Mouse (Mus musculus) CH12.LX (cell line): Measurements from ENCODE around the gene Stk17b. TPM values are rescaled to one million over a fixed set of nuclear protein-coding genes. Genes with fewer than 3 reads are reported as not detected.

Experiments used
- DNase-seq: peaks from one replicate; pipeline ENCODE4 v3.0.0-alpha.2; 2013; ENCODE audit errors: extremely low read depth
- H3K27ac ChIP-seq: 2 replicates; pipeline ENCODE4 v1.5.1; 2012; ENCODE audit warnings: low read depth, mild to moderate bottlenecking, control low read depth, moderate library complexity; ENCODE audit not compliant: insufficient read depth
- H3K27me3 ChIP-seq: replicated peaks from 2 replicates; pipeline ENCODE3; 2012; ENCODE audit warnings: inconsistent platforms
- H3K36me3 ChIP-seq, 2 experiments: replicated peaks in 1 of 2; 2 replicates each; pipeline versions ENCODE3 to v1.6.1; 2012; ENCODE audit warnings: inconsistent platforms in 1 of 2, low read length in 1 of 2, mild to moderate bottlenecking in 1 of 2, mixed read lengths in 1 of 2, moderate library complexity in 1 of 2; ENCODE audit not compliant: control insufficient read depth in 1 of 2, insufficient read depth in 1 of 2
- H3K4me1 ChIP-seq, 2 experiments: 2 replicates each; pipeline ENCODE4 v1.6.1; 2012; ENCODE audit warnings: inconsistent platforms in 1 of 2, moderate library complexity in 1 of 2; ENCODE audit not compliant: insufficient read depth in 2 of 2, control insufficient read depth in 1 of 2
- H3K4me2 ChIP-seq: 2 replicates; pipeline ENCODE4 v1.6.1; 2012; ENCODE audit warnings: low read depth, mild to moderate bottlenecking, control low read depth; ENCODE audit not compliant: poor library complexity, insufficient read depth, severe bottlenecking
- H3K4me3 ChIP-seq, 3 experiments: fragments of 150-350 bp in 1 of 3; sonication (generic) in 1 of 3; replicated peaks in 1 of 3; 2 replicates each; pipeline versions ENCODE3 to v1.5.1; 2011 to 2012; ENCODE audit warnings: low read depth in 2 of 3, low read length in 2 of 3, mild to moderate bottlenecking in 2 of 3, moderate library complexity in 2 of 3, control low read depth in 1 of 3, improper control_type of control experiment in 1 of 3, inconsistent platforms in 1 of 3, mixed read lengths in 1 of 3; ENCODE audit not compliant: poor library complexity in 1 of 3
- H3K79me2 ChIP-seq: replicated peaks from 2 replicates; pipeline ENCODE4 v1.6.1; 2012; ENCODE audit warnings: mild to moderate bottlenecking, moderate library complexity; ENCODE audit not compliant: control insufficient read depth, poor library complexity, insufficient read depth, severe bottlenecking; ENCODE audit errors: extremely low read depth
- H3K9ac ChIP-seq: 2 replicates; pipeline ENCODE4 v1.6.1; 2012; ENCODE audit warnings: low read depth, mild to moderate bottlenecking, control low read depth, moderate library complexity; ENCODE audit not compliant: insufficient read depth
- H3K9me3 ChIP-seq: replicated peaks from 2 replicates; pipeline ENCODE3; 2012; ENCODE audit warnings: low read length, inconsistent platforms, mixed read lengths
- BHLHE40 ChIP-seq: IDR thresholded peaks from 2 replicates; pipeline ENCODE4 v1.6.1; 2011; ENCODE audit warnings: mild to moderate bottlenecking, low read depth, low read length, improper control_type of control experiment
- CHD1 ChIP-seq: IDR thresholded peaks from 2 replicates; pipeline ENCODE4 v1.6.1; 2012; ENCODE audit warnings: low read depth, low read length, improper control_type of control experiment, inconsistent platforms
- CHD2 ChIP-seq: IDR thresholded peaks from 2 replicates; pipeline ENCODE4 v1.6.1; 2011; ENCODE audit warnings: low read length, improper control_type of control experiment
- CTCF ChIP-seq, 2 experiments: IDR thresholded peaks in 1 of 2; conservative IDR thresholded peaks in 1 of 2; 2 replicates each; pipeline ENCODE4 v1.5.1; 2011 to 2012; ENCODE audit warnings: low read depth in 2 of 2, low read length in 2 of 2, improper control_type of control experiment in 1 of 2, inconsistent platforms in 1 of 2, mild to moderate bottlenecking in 1 of 2, moderate library complexity in 1 of 2
- E2F4 ChIP-seq: IDR thresholded peaks from 2 replicates; pipeline ENCODE4 v1.6.1; 2011; ENCODE audit warnings: low read depth, low read length, improper control_type of control experiment; ENCODE audit not compliant: insufficient replicate concordance
- ELF1 ChIP-seq: IDR thresholded peaks from 2 replicates; pipeline ENCODE4 v1.6.1; 2014; ENCODE audit warnings: low read depth, mild to moderate bottlenecking, inconsistent platforms, low read length, improper control_type of control experiment
- ETS1 ChIP-seq: conservative IDR thresholded peaks from 2 replicates; pipeline ENCODE4 v1.6.1; 2012; ENCODE audit warnings: low read depth, mild to moderate bottlenecking, inconsistent platforms, low read length, improper control_type of control experiment, moderate library complexity
- HCFC1 ChIP-seq: IDR thresholded peaks from 2 replicates; pipeline ENCODE4 v1.6.1; 2012; ENCODE audit warnings: low read depth, mild to moderate bottlenecking, inconsistent platforms, low read length, improper control_type of control experiment
- IRF4 ChIP-seq: IDR thresholded peaks from 2 replicates; pipeline ENCODE4 v1.6.1; 2014; ENCODE audit warnings: low read depth, mild to moderate bottlenecking, inconsistent platforms, low read length, improper control_type of control experiment
- JUN ChIP-seq: IDR thresholded peaks from 2 replicates; pipeline ENCODE4 v1.6.1; 2011; ENCODE audit warnings: low read depth, mild to moderate bottlenecking, low read length, improper control_type of control experiment, moderate library complexity; ENCODE audit not compliant: insufficient read depth
- MAFK ChIP-seq: IDR thresholded peaks from 2 replicates; pipeline ENCODE4 v1.6.1; 2011; ENCODE audit warnings: low read length, improper control_type of control experiment; ENCODE audit not compliant: insufficient replicate concordance
- MXI1 ChIP-seq: IDR thresholded peaks from 2 replicates; pipeline ENCODE4 v1.6.1; 2011; ENCODE audit warnings: mild to moderate bottlenecking, low read depth, low read length, improper control_type of control experiment
- NELFE ChIP-seq: IDR thresholded peaks from 2 replicates; pipeline ENCODE4 v1.6.1; 2011; ENCODE audit warnings: low read depth, low read length, improper control_type of control experiment
- PAX5 ChIP-seq: IDR thresholded peaks from 2 replicates; pipeline ENCODE4 v1.6.1; 2012; ENCODE audit warnings: low read length, inconsistent platforms, mixed read lengths
- POLR2A ChIP-seq: IDR thresholded peaks from 2 replicates; pipeline ENCODE4 v1.6.1; 2011; ENCODE audit warnings: low read depth, mild to moderate bottlenecking, improper control_type of control experiment, low read length
- SMC3 ChIP-seq: IDR thresholded peaks from 2 replicates; pipeline ENCODE4 v1.6.1; 2011; ENCODE audit warnings: low read depth, low read length, improper control_type of control experiment
- TBP ChIP-seq: conservative IDR thresholded peaks from 2 replicates; pipeline ENCODE4 v1.6.1; 2011; ENCODE audit warnings: low read depth, low read length, improper control_type of control experiment
- USF2 ChIP-seq: conservative IDR thresholded peaks from 2 replicates; pipeline ENCODE4 v1.6.1; 2011; ENCODE audit warnings: low read depth, low read length, improper control_type of control experiment
- ZC3H11A ChIP-seq: IDR thresholded peaks from 2 replicates; pipeline ENCODE4 v1.6.1; 2012; ENCODE audit warnings: low read depth, mild to moderate bottlenecking, inconsistent platforms, low read length, improper control_type of control experiment
- ZKSCAN1 ChIP-seq: IDR thresholded peaks from 2 replicates; pipeline ENCODE4 v1.6.1; 2012; ENCODE audit warnings: low read depth, inconsistent platforms, low read length, improper control_type of control experiment, borderline replicate concordance
- dilution Hi-C: fragments of 300-500 bp; cut with MboI; formaldehyde crosslinking; loops from 2 replicates; pipeline ENCODE4 v1.14.3; 2020; ENCODE audit warnings: low sequenced_read_pairs; ENCODE audit not compliant: extremely low pct_unique_long_range_greater_than_20kb, extremely low pct_ligation_motif_present
- in situ Hi-C: fragments of 300-500 bp; cut with MboI; formaldehyde crosslinking; loops from 3 replicates; pipeline ENCODE4 v1.14.3; 2019; ENCODE audit warnings: low sequenced_read_pairs, low pct_ligation_motif_present, low pct_unique_long_range_greater_than_20kb, mixed read lengths
- polyA plus RNA-seq: library from polyadenylated mRNA; unstranded; fragments of >175 nt; gene quantifications from 2 replicates; pipeline ENCODE4 v1.2.1, GENCODE M21; 2012; ENCODE audit warnings: low read depth; ENCODE audit not compliant: insufficient read length
- total RNA-seq, 2 experiments: library from RNA; depleted of rRNA; stranded (reverse); fragments of 300-350 nt in 1 of 2; fragments of >200 nt in 1 of 2; gene quantifications; 2 replicates each; pipeline ENCODE4 v1.2.3; 2012 to 2014

Stk17b gene
- total and polyA plus RNA-seq, 3 experiments: 25.2 to 58.6 (median 46.3) TPM

GRCm38 (mm10) chr1:53748571-53748970 is 36.5 kb downstream of the Stk17b start:
- Histone ChIP-seq H3K27ac (no peak overlapping the region), H3K4me2 (no peak overlapping the region), H3K4me3 (no peak overlapping the region), H3K27me3 (no peaks in the 10 kb centered on the region), H3K9ac (no peak overlapping the region), H3K79me2 (no peaks in the 10 kb centered on the region), H3K9me3 (no peaks in the 10 kb centered on the region), H3K36me3 (no peaks in the 10 kb centered on the region), H3K4me1 (no peaks in the 10 kb centered on the region)
- in situ Hi-C loops: no loop called here
- dilution Hi-C loops: no loop called here
- TF ChIP-seq POLR2A (no peak), CTCF (conservative IDR thresholded peaks at IDR 0.05 in 1 of 2, IDR thresholded peaks at IDR 0.05 in 1 of 2; ENCODE audit: low read depth in 2 of 2, low read length in 2 of 2) (no peak), IRF4 (no peak), JUN (no peak), ETS1 (no peak), BHLHE40 (no peak), ZKSCAN1 (no peak), CHD2 (no peak), MAFK (no peak), ELF1 (no peak), CHD1 (no peak), MXI1 (no peak), SMC3 (no peak), TBP (no peak), USF2 (no peak), E2F4 (no peak), NELFE (no peak), ZC3H11A (no peak), HCFC1 (no peak)
- no peak for DNase-seq

DNA sequence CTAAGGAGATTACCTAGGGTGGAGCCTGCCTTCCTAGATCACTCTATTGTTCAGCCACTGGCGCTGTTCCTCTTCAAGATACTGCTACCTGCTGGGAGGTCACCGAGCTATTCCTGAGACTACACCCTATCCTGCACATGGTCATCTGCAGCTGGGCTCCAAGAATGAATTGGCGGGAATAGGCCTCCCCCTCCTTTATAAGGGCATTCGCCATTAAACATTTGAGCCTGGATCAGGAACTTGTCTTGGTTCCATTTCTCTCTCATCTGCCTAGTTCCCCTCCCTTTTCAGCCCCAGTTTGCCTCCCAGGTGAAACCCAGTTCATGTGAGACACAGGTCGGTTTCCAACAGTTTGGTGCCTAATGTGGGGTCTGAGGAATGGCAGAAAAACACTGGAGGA is 39.0 kb downstream of the Stk17b start:
- Histone ChIP-seq H3K4me2 (no peak overlapping the region), H3K9me3 (no peaks in the 10 kb centered on the region), H3K4me3 (no peak overlapping the region), H3K27ac (no peak overlapping the region), H3K36me3 (no peaks in the 10 kb centered on the region), H3K4me1 (peaks cover 0 to 5% of the 10 kb centered on the region in 2 experiments; a peak in 1 of 4 replicates), H3K27me3 (no peaks in the 10 kb centered on the region), H3K9ac (no peak overlapping the region), H3K79me2 (no peaks in the 10 kb centered on the region)
- dilution Hi-C loops (no loop called here), in situ Hi-C loops (no loop called here)
- DNase-seq: no peak
- no peak for TF ChIP-seq PAX5
- TF ChIP-seq, all 38 proteins: peak for 0
